Mouse (Mus musculus) CH12.LX (cell line): ENCODE measurements around the gene Olfr1386. TPM values are rescaled to one million over a fixed set of nuclear protein-coding genes. Genes with fewer than 3 reads are reported as not detected.

ENCODE experiments used
- DNase-seq: peaks from one replicate; pipeline ENCODE4 v3.0.0-alpha.2; 2013; ENCODE audit errors: extremely low read depth
- H3K27ac ChIP-seq: 2 replicates; pipeline ENCODE4 v1.5.1; 2012; ENCODE audit warnings: low read depth, mild to moderate bottlenecking, control low read depth, moderate library complexity; ENCODE audit not compliant: insufficient read depth
- H3K27me3 ChIP-seq: replicated peaks from 2 replicates; pipeline ENCODE3; 2012; ENCODE audit warnings: inconsistent platforms
- H3K36me3 ChIP-seq, 2 experiments: replicated peaks in 1 of 2; 2 replicates each; pipeline versions ENCODE3 to v1.6.1; 2012; ENCODE audit warnings: inconsistent platforms in 1 of 2, low read length in 1 of 2, mild to moderate bottlenecking in 1 of 2, mixed read lengths in 1 of 2, moderate library complexity in 1 of 2; ENCODE audit not compliant: control insufficient read depth in 1 of 2, insufficient read depth in 1 of 2
- H3K4me1 ChIP-seq, 2 experiments: 2 replicates each; pipeline ENCODE4 v1.6.1; 2012; ENCODE audit warnings: inconsistent platforms in 1 of 2, moderate library complexity in 1 of 2; ENCODE audit not compliant: insufficient read depth in 2 of 2, control insufficient read depth in 1 of 2
- H3K4me2 ChIP-seq: 2 replicates; pipeline ENCODE4 v1.6.1; 2012; ENCODE audit warnings: low read depth, mild to moderate bottlenecking, control low read depth; ENCODE audit not compliant: poor library complexity, insufficient read depth, severe bottlenecking
- H3K4me3 ChIP-seq, 3 experiments: fragments of 150-350 bp in 1 of 3; sonication (generic) in 1 of 3; replicated peaks in 1 of 3; 2 replicates each; pipeline versions ENCODE3 to v1.5.1; 2011 to 2012; ENCODE audit warnings: low read depth in 2 of 3, low read length in 2 of 3, mild to moderate bottlenecking in 2 of 3, moderate library complexity in 2 of 3, control low read depth in 1 of 3, improper control_type of control experiment in 1 of 3, inconsistent platforms in 1 of 3, mixed read lengths in 1 of 3; ENCODE audit not compliant: poor library complexity in 1 of 3
- H3K79me2 ChIP-seq: replicated peaks from 2 replicates; pipeline ENCODE4 v1.6.1; 2012; ENCODE audit warnings: mild to moderate bottlenecking, moderate library complexity; ENCODE audit not compliant: control insufficient read depth, poor library complexity, insufficient read depth, severe bottlenecking; ENCODE audit errors: extremely low read depth
- H3K9ac ChIP-seq: 2 replicates; pipeline ENCODE4 v1.6.1; 2012; ENCODE audit warnings: low read depth, mild to moderate bottlenecking, control low read depth, moderate library complexity; ENCODE audit not compliant: insufficient read depth
- H3K9me3 ChIP-seq: replicated peaks from 2 replicates; pipeline ENCODE3; 2012; ENCODE audit warnings: low read length, inconsistent platforms, mixed read lengths
- CHD1 ChIP-seq: IDR thresholded peaks from 2 replicates; pipeline ENCODE4 v1.6.1; 2012; ENCODE audit warnings: low read depth, low read length, improper control_type of control experiment, inconsistent platforms
- ELF1 ChIP-seq: IDR thresholded peaks from 2 replicates; pipeline ENCODE4 v1.6.1; 2014; ENCODE audit warnings: low read depth, mild to moderate bottlenecking, inconsistent platforms, low read length, improper control_type of control experiment
- HCFC1 ChIP-seq: IDR thresholded peaks from 2 replicates; pipeline ENCODE4 v1.6.1; 2012; ENCODE audit warnings: low read depth, mild to moderate bottlenecking, inconsistent platforms, low read length, improper control_type of control experiment
- JUND ChIP-seq: conservative IDR thresholded peaks from 2 replicates; pipeline ENCODE4 v1.6.1; 2011; ENCODE audit warnings: low read depth, low read length, improper control_type of control experiment
- MEF2A ChIP-seq: IDR thresholded peaks from 2 replicates; pipeline ENCODE4 v1.6.1; 2014; ENCODE audit warnings: low read depth, mild to moderate bottlenecking, inconsistent platforms, low read length, improper control_type of control experiment, borderline replicate concordance
- MXI1 ChIP-seq: IDR thresholded peaks from 2 replicates; pipeline ENCODE4 v1.6.1; 2011; ENCODE audit warnings: mild to moderate bottlenecking, low read depth, low read length, improper control_type of control experiment
- RAD21 ChIP-seq: IDR thresholded peaks from 2 replicates; pipeline ENCODE4 v1.6.1; 2011; ENCODE audit warnings: low read depth, mild to moderate bottlenecking, low read length, improper control_type of control experiment, moderate library complexity
- RCOR1 ChIP-seq: conservative IDR thresholded peaks from 2 replicates; pipeline ENCODE4 v1.6.1; 2012; ENCODE audit warnings: low read depth, mild to moderate bottlenecking, inconsistent platforms, low read length, improper control_type of control experiment
- SIN3A ChIP-seq: IDR thresholded peaks from 2 replicates; pipeline ENCODE4 v1.6.1; 2012; ENCODE audit warnings: low read length, improper control_type of control experiment, inconsistent platforms
- SMC3 ChIP-seq: IDR thresholded peaks from 2 replicates; pipeline ENCODE4 v1.6.1; 2011; ENCODE audit warnings: low read depth, low read length, improper control_type of control experiment
- TBP ChIP-seq: conservative IDR thresholded peaks from 2 replicates; pipeline ENCODE4 v1.6.1; 2011; ENCODE audit warnings: low read depth, low read length, improper control_type of control experiment
- UBTF ChIP-seq: IDR thresholded peaks from 2 replicates; pipeline ENCODE4 v1.6.1; 2012; ENCODE audit warnings: low read depth, mild to moderate bottlenecking, inconsistent platforms, low read length, improper control_type of control experiment, moderate library complexity
- ZKSCAN1 ChIP-seq: IDR thresholded peaks from 2 replicates; pipeline ENCODE4 v1.6.1; 2012; ENCODE audit warnings: low read depth, inconsistent platforms, low read length, improper control_type of control experiment, borderline replicate concordance
- ZNF384 ChIP-seq: IDR thresholded peaks from 2 replicates; pipeline ENCODE4 v1.6.1; 2012; ENCODE audit warnings: low read depth, low read length, improper control_type of control experiment, inconsistent platforms
- dilution Hi-C: fragments of 300-500 bp; cut with MboI; formaldehyde crosslinking; loops from 2 replicates; pipeline ENCODE4 v1.14.3; 2020; ENCODE audit warnings: low sequenced_read_pairs; ENCODE audit not compliant: extremely low pct_unique_long_range_greater_than_20kb, extremely low pct_ligation_motif_present
- in situ Hi-C: fragments of 300-500 bp; cut with MboI; formaldehyde crosslinking; loops from 3 replicates; pipeline ENCODE4 v1.14.3; 2019; ENCODE audit warnings: low sequenced_read_pairs, low pct_ligation_motif_present, low pct_unique_long_range_greater_than_20kb, mixed read lengths
- polyA plus RNA-seq: library from polyadenylated mRNA; unstranded; fragments of >175 nt; gene quantifications from 2 replicates; pipeline ENCODE4 v1.2.1, GENCODE M21; 2012; ENCODE audit warnings: low read depth; ENCODE audit not compliant: insufficient read length
- total RNA-seq, 2 experiments: library from RNA; depleted of rRNA; stranded (reverse); fragments of 300-350 nt in 1 of 2; fragments of >200 nt in 1 of 2; gene quantifications; 2 replicates each; pipeline ENCODE4 v1.2.3; 2012 to 2014

Olfr1386 gene
- total and polyA plus RNA-seq, 3 experiments, result not detected

DNA sequence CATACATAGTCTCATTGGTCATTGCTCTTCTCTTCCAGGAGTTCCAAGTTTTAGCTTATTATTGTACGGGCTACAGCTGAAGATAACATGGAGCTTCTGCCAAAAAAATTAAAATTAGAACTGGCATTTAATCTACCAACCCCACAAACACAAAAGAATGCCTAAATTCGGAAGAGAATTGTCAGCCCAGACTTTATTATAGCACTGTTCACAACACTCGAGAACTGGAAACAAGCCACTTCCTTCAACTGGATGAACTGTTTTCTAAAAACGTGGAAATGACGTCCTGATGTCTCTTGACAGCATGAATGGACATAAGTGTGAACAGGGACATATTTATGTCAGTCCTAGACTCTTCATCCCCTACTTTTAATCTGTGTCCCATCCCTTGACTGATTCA is 53.2 kb downstream of the Olfr1386 start:
- Histone ChIP-seq H3K4me1 (no peaks in the 10 kb centered on the region), H3K36me3 (no peaks in the 10 kb centered on the region), H3K4me2 (no peak overlapping the region), H3K27ac (no peak overlapping the region), H3K9me3 (no peaks in the 10 kb centered on the region), H3K9ac (no peak overlapping the region), H3K27me3 (peaks cover 19% of the 10 kb centered on the region), H3K4me3 (no peak overlapping the region), H3K79me2 (no peaks in the 10 kb centered on the region)
- dilution Hi-C loops (no loop called here), in situ Hi-C loops (no loop called here)
- TF ChIP-seq HCFC1, result no peak
- no peak for TF ChIP-seq SMC3
- no peak for TF ChIP-seq MEF2A
- TF ChIP-seq SIN3A, result no peak
- TF ChIP-seq TBP, result no peak
- no peak for TF ChIP-seq ZNF384
- no peak for TF ChIP-seq MXI1
- TF ChIP-seq RAD21, result no peak
- TF ChIP-seq CHD1, result no peak
- no peak for TF ChIP-seq ELF1
- no peak for TF ChIP-seq UBTF
- DNase-seq, result no peak

DNA sequence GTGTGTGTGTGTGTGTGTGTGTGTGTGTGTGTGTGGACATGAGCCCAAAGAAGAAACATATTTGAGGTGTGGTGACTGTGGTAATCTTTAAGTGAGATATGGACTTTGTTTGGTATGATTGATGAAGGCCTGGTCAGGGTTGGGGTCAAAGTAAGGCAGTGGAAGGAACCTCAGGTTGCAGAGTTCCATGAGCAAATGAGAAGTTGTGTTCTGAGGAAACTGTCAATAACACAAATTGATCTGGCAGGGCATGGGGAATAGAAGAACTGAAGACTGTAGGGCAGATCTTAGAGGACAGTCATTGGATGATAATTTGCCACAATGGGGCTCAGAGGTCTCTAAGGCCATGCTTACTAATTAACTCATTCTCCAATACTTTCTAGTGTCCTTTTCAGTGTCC is 54.5 kb downstream of the Olfr1386 start, which contains the start of gene Olfr1383:
Gene Olfr1383 (plus strand): TSS at position 301 of the 400 bp plus-strand sequence.
- H3K9ac ChIP-seq, result no peak within 1 kb of the TSS
- H3K27ac ChIP-seq, result no peak within 1 kb of the TSS
- no peaks in the 10 kb centered on the region for H3K9me3 ChIP-seq
- DNase-seq, result no peak
- H3K36me3 ChIP-seq, result no peaks in the 10 kb centered on the region
- dilution Hi-C loops, result no loop called here
- in situ Hi-C loops, result no loop called here
- no peaks in the 10 kb centered on the region for H3K4me1 ChIP-seq
- no peaks in the 10 kb centered on the region for H3K79me2 ChIP-seq
- H3K4me3 ChIP-seq, result no peak within 1 kb of the TSS
- no peak for TF ChIP-seq ZKSCAN1
- no peak for TF ChIP-seq JUND
- TF ChIP-seq RCOR1, result no peak
- peaks cover 16% of the 10 kb centered on the region for H3K27me3 ChIP-seq
- H3K4me2 ChIP-seq, result no peak within 1 kb of the TSS

Other genes with a start within 250 kb of the Olfr1386 start
- gene Mgat1, start 220.9 kb upstream of the Olfr1386 start, total RNA-seq (2012; rRNA removed), result 83.2 and 118 TPM in 2 replicates
- 63.2 and 67.7 TPM in 2 replicates for gene Mgat1, start 220.9 kb upstream of the Olfr1386 start, total RNA-seq (2014; rRNA removed)
- 80.9 and 90.5 TPM in 2 replicates for gene Mgat1, start 220.9 kb upstream of the Olfr1386 start, polyA plus RNA-seq
- 0.04 TPM in 1 of 2 replicates, not detected in the other for gene Olfr1393, start 186.7 kb upstream of the Olfr1386 start, total RNA-seq (2012; rRNA removed)
- gene Olfr1393, start 186.7 kb upstream of the Olfr1386 start, total RNA-seq (2014; rRNA removed), result 0.18 TPM in 1 of 2 replicates, not detected in the other
- 0.08 and 0.10 TPM in 2 replicates for gene Olfr1393, start 186.7 kb upstream of the Olfr1386 start, polyA plus RNA-seq
- not detected in 2 replicates for gene Olfr1392, start 179.8 kb upstream of the Olfr1386 start, total RNA-seq (2012; rRNA removed)
- gene Olfr1392, start 179.8 kb upstream of the Olfr1386 start, total RNA-seq (2014; rRNA removed), result not detected in 2 replicates
- gene Olfr1392, start 179.8 kb upstream of the Olfr1386 start, polyA plus RNA-seq, result not detected in 2 replicates
- not detected in 2 replicates for gene Olfr10, start 160.3 kb upstream of the Olfr1386 start, total RNA-seq (2012; rRNA removed)
- not detected in 2 replicates for gene Olfr10, start 160.3 kb upstream of the Olfr1386 start, total RNA-seq (2014; rRNA removed)
- not detected in 2 replicates for gene Olfr10, start 160.3 kb upstream of the Olfr1386 start, polyA plus RNA-seq
- gene Olfr1391, start 142.3 kb upstream of the Olfr1386 start, total RNA-seq (2012; rRNA removed), result not detected in 2 replicates
- gene Olfr1391, start 142.3 kb upstream of the Olfr1386 start, total RNA-seq (2014; rRNA removed), result not detected in 2 replicates
- not detected in 2 replicates for gene Olfr1391, start 142.3 kb upstream of the Olfr1386 start, polyA plus RNA-seq
- gene Olfr1390, start 129.9 kb upstream of the Olfr1386 start, total RNA-seq (2012; rRNA removed), result not detected in 2 replicates
- gene Olfr1390, start 129.9 kb upstream of the Olfr1386 start, total RNA-seq (2014; rRNA removed), result not detected in 2 replicates
- not detected in 2 replicates for gene Olfr1390, start 129.9 kb upstream of the Olfr1386 start, polyA plus RNA-seq
- gene Olfr1389, start 42.0 kb upstream of the Olfr1386 start, total RNA-seq (2012; rRNA removed), result not detected in 2 replicates
- gene Olfr1389, start 42.0 kb upstream of the Olfr1386 start, total RNA-seq (2014; rRNA removed), result not detected in 2 replicates
- not detected in 2 replicates for gene Olfr1389, start 42.0 kb upstream of the Olfr1386 start, polyA plus RNA-seq
- not detected in 2 replicates for gene Olfr1388, start 28.4 kb upstream of the Olfr1386 start, total RNA-seq (2012; rRNA removed)
- not detected in 2 replicates for gene Olfr1388, start 28.4 kb upstream of the Olfr1386 start, total RNA-seq (2014; rRNA removed)
- gene Olfr1388, start 28.4 kb upstream of the Olfr1386 start, polyA plus RNA-seq, result not detected in 2 replicates
- not detected in 2 replicates for gene Olfr1387, start 9.7 kb upstream of the Olfr1386 start, total RNA-seq (2012; rRNA removed)
- gene Olfr1387, start 9.7 kb upstream of the Olfr1386 start, total RNA-seq (2014; rRNA removed), result not detected in 2 replicates
- not detected in 2 replicates for gene Olfr1387, start 9.7 kb upstream of the Olfr1386 start, polyA plus RNA-seq
- not detected in 2 replicates for gene Olfr1385, start 24.0 kb downstream of the Olfr1386 start, total RNA-seq (2012; rRNA removed)
- gene Olfr1385, start 24.0 kb downstream of the Olfr1386 start, total RNA-seq (2014; rRNA removed), result not detected in 2 replicates
- gene Olfr1385, start 24.0 kb downstream of the Olfr1386 start, polyA plus RNA-seq, result 0.05 and 0.06 TPM in 2 replicates
- not detected in 2 replicates for gene Olfr1384, start 41.7 kb downstream of the Olfr1386 start, total RNA-seq (2012; rRNA removed)
- not detected in 2 replicates for gene Olfr1384, start 41.7 kb downstream of the Olfr1386 start, total RNA-seq (2014; rRNA removed)
- not detected in 2 replicates for gene Olfr1384, start 41.7 kb downstream of the Olfr1386 start, polyA plus RNA-seq
- gene Olfr1383, start 54.6 kb downstream of the Olfr1386 start, total RNA-seq (2012; rRNA removed), result not detected in 2 replicates
- not detected in 2 replicates for gene Olfr1383, start 54.6 kb downstream of the Olfr1386 start, total RNA-seq (2014; rRNA removed)
- not detected in 2 replicates for gene Olfr1383, start 54.6 kb downstream of the Olfr1386 start, polyA plus RNA-seq
- not detected in 2 replicates for gene Olfr1382, start 63.2 kb downstream of the Olfr1386 start, total RNA-seq (2012; rRNA removed)
- not detected in 2 replicates for gene Olfr1382, start 63.2 kb downstream of the Olfr1386 start, total RNA-seq (2014; rRNA removed)
- not detected in 2 replicates for gene Olfr1382, start 63.2 kb downstream of the Olfr1386 start, polyA plus RNA-seq
- not detected in 2 replicates for gene Olfr1381, start 78.4 kb downstream of the Olfr1386 start, total RNA-seq (2012; rRNA removed)
- not detected in 2 replicates for gene Olfr1381, start 78.4 kb downstream of the Olfr1386 start, total RNA-seq (2014; rRNA removed)
- gene Olfr1381, start 78.4 kb downstream of the Olfr1386 start, polyA plus RNA-seq, result not detected in 2 replicates
- gene Olfr1380, start 91.8 kb downstream of the Olfr1386 start, total RNA-seq (2012; rRNA removed), result not detected in 2 replicates
- gene Olfr1380, start 91.8 kb downstream of the Olfr1386 start, total RNA-seq (2014; rRNA removed), result not detected in 2 replicates
- gene Olfr1380, start 91.8 kb downstream of the Olfr1386 start, polyA plus RNA-seq, result not detected in 2 replicates
- 0.08 and 0.17 TPM in 2 replicates for gene Flt4, start 144.2 kb downstream of the Olfr1386 start, total RNA-seq (2012; rRNA removed)
- not detected in 2 replicates for gene Flt4, start 144.2 kb downstream of the Olfr1386 start, total RNA-seq (2014; rRNA removed)
- 0.06 and 0.08 TPM in 2 replicates for gene Flt4, start 144.2 kb downstream of the Olfr1386 start, polyA plus RNA-seq
- gene Scgb3a1, start 198.6 kb downstream of the Olfr1386 start, total RNA-seq (2012; rRNA removed), result not detected in 2 replicates
- not detected in 2 replicates for gene Scgb3a1, start 198.6 kb downstream of the Olfr1386 start, total RNA-seq (2014; rRNA removed)
- not detected in 2 replicates for gene Scgb3a1, start 198.6 kb downstream of the Olfr1386 start, polyA plus RNA-seq
- 32.4 and 39.2 TPM in 2 replicates for gene Cnot6, start 247.7 kb downstream of the Olfr1386 start, total RNA-seq (2012; rRNA removed)
- gene Cnot6, start 247.7 kb downstream of the Olfr1386 start, total RNA-seq (2014; rRNA removed), result 90.8 and 102 TPM in 2 replicates
- gene Cnot6, start 247.7 kb downstream of the Olfr1386 start, polyA plus RNA-seq, result 75.2 and 85.0 TPM in 2 replicates